Mouse (Mus musculus) limb, embryonic 14.5 days (tissue): Measurements from ENCODE around the gene Cep131. TPM values are rescaled to one million over a fixed set of nuclear protein-coding genes. Genes with fewer than 3 reads are reported as not detected.

Experiments
- ATAC-seq: fragments of 200-750 bp; cut with Nextera tagmentation; 2 replicates; pipeline ENCODE4 v1.8.0; 2017; ENCODE audit warnings: low read depth, moderate number of reproducible peaks, moderate TSS enrichment; ENCODE audit not compliant: low FRiP score
- DNase-seq: peaks from one replicate; pipeline ENCODE4 v3.0.0-alpha.2; 2015; ENCODE audit warnings: low spot score
- H3K27ac ChIP-seq: fragments of 300-500 bp; sonication (generic); replicated peaks from 2 replicates; pipeline ENCODE4 v1.5.1; 2014; ENCODE audit warnings: low read depth, mild to moderate bottlenecking, low read length, moderate library complexity, mixed read lengths
- H3K27me3 ChIP-seq: fragments of 300-500 bp; sonication (generic); 2 replicates; pipeline ENCODE4 v1.6.1; 2014; ENCODE audit warnings: low read length, mixed read lengths; ENCODE audit not compliant: control insufficient read depth, insufficient read depth
- H3K36me3 ChIP-seq: fragments of 300-500 bp; sonication (generic); 2 replicates; pipeline ENCODE4 v1.6.1; 2014; ENCODE audit warnings: mild to moderate bottlenecking, low read length, moderate library complexity, mixed read lengths; ENCODE audit not compliant: control insufficient read depth, insufficient read depth
- H3K4me1 ChIP-seq: fragments of 300-500 bp; sonication (generic); 2 replicates; pipeline ENCODE4 v1.6.1; 2014; ENCODE audit warnings: antibody characterized with exemption, low read length, mixed read lengths; ENCODE audit not compliant: control insufficient read depth, insufficient read depth
- H3K4me2 ChIP-seq: fragments of 300-500 bp; sonication (generic); replicated peaks from 2 replicates; pipeline ENCODE4 v1.6.1; 2014; ENCODE audit warnings: low read depth, mild to moderate bottlenecking, low read length, moderate library complexity; ENCODE audit not compliant: severe bottlenecking
- H3K4me3 ChIP-seq: fragments of 300-500 bp; sonication (generic); replicated peaks from 2 replicates; pipeline ENCODE4 v1.5.1; 2014; ENCODE audit warnings: low read length
- H3K9ac ChIP-seq: fragments of 300-500 bp; sonication (generic); 2 replicates; pipeline ENCODE4 v1.6.1; 2014; ENCODE audit warnings: mild to moderate bottlenecking, low read depth, low read length, moderate library complexity; ENCODE audit not compliant: severe bottlenecking
- H3K9me3 ChIP-seq: fragments of 300-500 bp; sonication (generic); 2 replicates; pipeline ENCODE4 v1.6.1; 2016; ENCODE audit warnings: low read length; ENCODE audit not compliant: control insufficient read depth
- POLR2A ChIP-seq: fragments of 200-500 bp; IDR thresholded peaks from 2 replicates; pipeline ENCODE4 v1.8.0; 2012; ENCODE audit warnings: inconsistent platforms, mild to moderate bottlenecking, moderate library complexity, borderline replicate concordance; ENCODE audit not compliant: insufficient read depth, insufficient read length; ENCODE audit errors: extremely low read depth
- WGBS: fragments of 180-500 bp; shearing (Covaris S2); extraction: QIAGEN DNeasy Blood & Tissue Kit; methylation state at CpG from one replicate; pipeline ENCODE4 v1.1.7; 2014; 5-methylcytosine and 5-hydroxymethylcytosine counted together
- polyA plus RNA-seq, 2 experiments: library from polyadenylated mRNA; depleted of rRNA in 1 of 2; stranded (reverse) in 1 of 2; unstranded in 1 of 2; fragments of >200 nt; fragmentation: Nextera tagmentation in 1 of 2; extraction: Ambion mirVana in 1 of 2; gene quantifications; 2 replicates each; pipeline versions ENCODE4 v1.2.1 to v1.2.3; 2012 to 2014

Gene Cep131
- polyA plus RNA-seq, 2 experiments = 23.3 to 31.7 TPM

- ATAC-seq (peak; percentile 99), DNase-seq (peak; percentile 95)
- peaks cover 7% of the 10 kb centered on the region for H3K4me1 ChIP-seq
- peak within 1 kb of the TSS; percentile 82 for H3K4me3 ChIP-seq
- H3K27ac ChIP-seq = peak within 1 kb of the TSS; percentile 92
- H3K36me3 ChIP-seq = peaks cover 33% of the 10 kb centered on the region
- peak within 1 kb of the TSS; percentile 93 for H3K4me2 ChIP-seq
- peak within 1 kb of the TSS; percentile 80 for H3K9ac ChIP-seq
- TF ChIP-seq POLR2A = 0 out of 2 replicates have a peak, but pooled peaks have one; percentile 0
- WGBS = under 1% methylated on average over 65 of the region's 77 CpGs
- no peaks in the 10 kb centered on the region for H3K9me3 ChIP-seq
- no peaks in the 10 kb centered on the region for H3K27me3 ChIP-seq
These were observed 12.2 kb upstream of the Cep131 start, which contains the start of the genes Tepsin and Ndufaf8 for GRCm38 (mm10) chr11:120098588-120099511. Gene Tepsin (minus strand): TSS chr11:120098731. Gene Ndufaf8 (plus strand): TSS chr11:120098928.

GRCm38 (mm10) chr11:120092817-120093591 lies 6.4 kb upstream of the Cep131 start:
- 73% methylated on average over 23 of the region's 23 CpGs for WGBS
- no peak overlapping the region for H3K9ac ChIP-seq
- ATAC-seq = no peak
- no peak overlapping the region for H3K4me2 ChIP-seq
- DNase-seq = no peak
- peaks cover 57% of the 10 kb centered on the region for H3K36me3 ChIP-seq
- peaks cover 7% of the 10 kb centered on the region for H3K4me1 ChIP-seq
- no peak for TF ChIP-seq POLR2A
- H3K27ac ChIP-seq = no peak overlapping the region
- no peaks in the 10 kb centered on the region for H3K27me3 ChIP-seq
- H3K4me3 ChIP-seq = no peak overlapping the region
- no peaks in the 10 kb centered on the region for H3K9me3 ChIP-seq

GRCm38 (mm10) chr11:120090661-120091060 lies 4.0 kb upstream of the Cep131 start:
- no peak overlapping the region for H3K9ac ChIP-seq
- no peak for ATAC-seq
- H3K27me3 ChIP-seq = no peaks in the 10 kb centered on the region
- peaks cover 5% of the 10 kb centered on the region for H3K4me1 ChIP-seq
- H3K27ac ChIP-seq = no peak overlapping the region
- WGBS = 94% methylated on average over 4 of the region's 4 CpGs
- H3K36me3 ChIP-seq = peaks cover 44% of the 10 kb centered on the region
- H3K4me3 ChIP-seq = no peak overlapping the region
- no peaks in the 10 kb centered on the region for H3K9me3 ChIP-seq
- no peak for DNase-seq
- no peak for TF ChIP-seq POLR2A
- H3K4me2 ChIP-seq = no peak overlapping the region

- Histone ChIP-seq H3K4me1 (peaks cover 11% of the 10 kb centered on the region), H3K36me3 (peaks cover 31% of the 10 kb centered on the region), H3K4me3 (peak overlapping the region; percentile 94), H3K9ac (peak overlapping the region; percentile 88), H3K9me3 (no peaks in the 10 kb centered on the region), H3K4me2 (peak overlapping the region; percentile 95), H3K27ac (peak overlapping the region; percentile 52; the same call in 1 of the 2 replicates), H3K27me3 (no peaks in the 10 kb centered on the region)
- ATAC-seq (peak; percentile 0; the same call in 1 of the 2 replicates), DNase-seq (no peak)
- WGBS = under 1% methylated on average over 20 of the region's 25 CpGs
- no peak for TF ChIP-seq POLR2A
These were observed 568 bp downstream of the Cep131 start for GRCm38 (mm10) chr11:120085891-120086627.
